Mouse (Mus musculus): ENCODE data around the gene Gm49358. TPM values are rescaled to one million over a fixed set of nuclear protein-coding genes. Genes with fewer than 3 reads are reported as not detected.

Gm49358 gene
- total RNA-seq, 2 experiments from 2014 or later: 10.3 to 14.5 TPM

GRCm38 (mm10) chr10:86776281-86776680 is 12.5 kb downstream of the Gm49358 start:
- intact Hi-C loops (cut with DNase I): no loop called here

DNA sequence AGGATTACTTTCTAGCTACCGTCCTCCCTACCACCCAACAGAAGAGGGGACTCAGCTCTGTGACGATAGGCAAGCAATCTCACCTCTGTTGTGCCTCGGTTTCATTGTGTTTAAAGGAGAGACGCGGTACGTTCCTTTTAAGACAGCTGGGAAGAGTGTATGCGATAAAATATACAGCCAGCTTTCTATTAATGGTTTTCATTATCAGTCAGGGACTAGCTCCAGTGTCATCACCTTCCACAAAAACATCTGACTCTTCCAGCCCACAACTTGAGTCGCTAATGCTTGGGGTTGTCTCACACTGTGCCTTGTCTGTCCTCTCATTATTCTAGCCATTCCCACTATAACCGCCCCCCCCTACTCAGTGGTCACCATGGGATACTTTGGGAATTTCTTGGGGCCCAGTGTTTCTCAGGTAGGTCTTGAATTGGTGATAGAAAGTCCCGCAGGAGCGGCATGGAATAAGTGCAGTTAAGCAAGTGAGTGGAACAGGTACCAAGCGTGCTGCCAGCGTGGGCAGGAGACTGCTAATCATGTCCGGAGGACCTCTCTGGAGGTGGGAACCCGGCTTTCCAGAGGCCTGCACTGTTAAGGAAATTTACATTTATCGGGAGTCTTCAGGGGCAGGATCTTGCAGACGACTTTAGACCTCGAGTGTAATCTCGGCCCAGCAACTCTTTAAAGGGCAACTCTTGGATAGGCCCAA is 14.0 kb downstream of the Gm49358 start:
- intact Hi-C loops (cut with DNase I): loop anchor here (2.0 kb wide), 2 partner anchors 37 to 71 kb away; no protein-coding TSS in a partner anchor
- DNase-seq: no peak

More at GRCm38 (mm10) chr10:86776281-86776680, 12.5 kb downstream of the Gm49358 start:
- DNase-seq: no peak

DNA sequence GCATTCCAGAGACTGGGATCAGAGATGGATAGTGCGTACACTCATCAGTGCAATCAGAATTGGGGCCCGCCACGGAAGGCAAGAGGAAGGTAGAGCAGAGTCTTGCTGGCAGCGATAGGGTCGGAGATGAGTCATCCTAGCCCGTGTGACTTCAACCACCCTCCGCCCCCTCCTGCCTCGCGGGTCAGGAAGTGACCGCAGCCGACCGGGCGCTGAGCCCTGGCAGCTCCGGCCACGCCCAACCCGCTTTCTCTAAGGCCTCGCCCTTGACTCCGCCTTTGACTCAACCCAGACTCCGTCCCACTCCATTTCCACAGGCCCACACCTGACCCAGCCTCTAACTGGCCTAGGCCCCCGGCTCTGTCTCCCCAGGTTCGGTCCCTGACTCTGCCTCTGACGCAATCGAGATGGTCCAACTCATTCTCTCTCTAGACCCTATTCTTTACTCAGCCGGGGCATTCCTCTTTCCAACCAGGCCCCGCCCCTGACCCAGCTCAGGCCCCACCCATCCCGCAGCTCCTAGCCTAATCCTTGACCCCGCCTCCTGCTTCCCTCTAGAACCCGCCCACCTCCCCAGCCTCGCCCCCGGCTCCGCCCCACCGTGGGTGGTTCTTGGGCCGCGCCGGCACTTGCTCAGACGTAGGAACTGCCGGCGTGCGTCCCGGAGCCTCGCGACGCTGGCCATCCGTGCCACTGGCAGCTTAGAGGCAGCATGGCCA is 14.8 kb downstream of the Gm49358 start, which contains the start of gene Nt5dc3:
TSS of gene Nt5dc3 (plus strand) at position 608 of the 719 bp plus-strand sequence.
- intact Hi-C loops (cut with DNase I): loop anchor here (2.0 kb wide), 2 partner anchors 36 to 72 kb away; no protein-coding TSS in a partner anchor
- DNase-seq: peak; percentile 95 to 99

- DNase-seq: peak; percentile 45 to 50
- intact Hi-C loops (cut with DNase I): loop anchor here (2.0 kb wide), 2 partner anchors 36 to 72 kb away; no protein-coding TSS in a partner anchor
Measured at GRCm38 (mm10) chr10:86779117-86779755, 15.5 kb downstream of the Gm49358 start.

DNA sequence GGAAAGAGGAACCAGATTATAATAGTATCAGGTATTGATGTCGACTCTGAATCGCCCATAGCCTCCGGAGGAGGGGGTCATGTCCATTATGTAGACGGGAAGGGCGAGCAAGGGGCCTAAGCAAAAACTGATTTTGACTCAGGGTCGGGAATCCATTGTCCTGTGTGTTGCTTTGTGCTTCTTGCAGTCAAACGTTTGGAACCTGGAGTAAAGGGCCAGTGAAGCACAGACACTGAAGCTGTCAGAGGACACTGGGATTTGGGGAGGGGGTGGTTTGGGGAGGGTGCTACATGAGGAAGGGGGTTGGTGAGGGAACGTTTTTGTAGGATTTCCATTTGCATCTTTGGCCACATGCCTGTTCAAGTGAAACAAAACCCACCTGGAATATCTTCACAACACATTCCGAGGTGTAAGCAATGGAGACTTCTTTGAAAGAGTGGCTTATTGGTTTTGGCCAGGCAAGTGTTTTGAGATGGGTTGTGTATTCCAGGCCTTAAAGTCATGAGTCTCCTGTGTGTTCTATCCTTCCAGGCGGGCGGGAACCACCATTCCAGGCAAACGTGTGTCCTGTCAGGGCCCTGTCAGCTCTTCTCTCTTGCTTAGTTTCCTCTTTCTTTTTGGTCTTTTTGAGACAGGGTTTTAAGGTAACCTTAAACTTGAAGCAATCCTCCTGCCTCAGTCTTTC is 16.2 kb downstream of the Gm49358 start:
- intact Hi-C loops (cut with DNase I): loop anchor here (2.0 kb wide), 2 partner anchors 35 to 73 kb away; no protein-coding TSS in a partner anchor
- no peak for DNase-seq

DNA sequence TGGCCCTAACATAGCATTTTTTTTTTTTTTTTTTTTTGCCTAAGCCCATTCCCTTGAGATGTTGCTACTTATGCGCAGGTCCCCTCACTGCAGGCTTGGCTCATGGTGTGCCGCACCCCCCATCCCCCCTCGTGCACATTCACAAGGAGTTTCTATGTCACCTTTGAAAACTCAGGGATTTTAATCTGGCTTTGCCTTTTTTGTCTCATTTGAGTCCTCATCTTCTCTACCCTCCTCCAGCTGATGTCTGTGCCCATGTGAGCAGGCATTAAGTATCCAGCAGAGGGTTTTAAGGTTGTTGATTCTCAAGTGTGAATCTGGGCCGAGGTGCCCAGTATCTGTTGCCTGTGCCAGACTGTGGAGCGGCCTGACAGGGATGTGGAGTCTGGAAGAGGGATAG is 17.9 kb downstream of the Gm49358 start:
- intact Hi-C loops (cut with DNase I): no loop called here
- DNase-seq: no peak

GRCm38 (mm10) chr10:86782656-86783055 is 18.9 kb downstream of the Gm49358 start:
- intact Hi-C loops (cut with DNase I): no loop called here
- no peak for DNase-seq

GRCm38 (mm10) chr10:86783561-86783960 is 19.8 kb downstream of the Gm49358 start:
- intact Hi-C loops (cut with DNase I): no loop called here

DNA sequence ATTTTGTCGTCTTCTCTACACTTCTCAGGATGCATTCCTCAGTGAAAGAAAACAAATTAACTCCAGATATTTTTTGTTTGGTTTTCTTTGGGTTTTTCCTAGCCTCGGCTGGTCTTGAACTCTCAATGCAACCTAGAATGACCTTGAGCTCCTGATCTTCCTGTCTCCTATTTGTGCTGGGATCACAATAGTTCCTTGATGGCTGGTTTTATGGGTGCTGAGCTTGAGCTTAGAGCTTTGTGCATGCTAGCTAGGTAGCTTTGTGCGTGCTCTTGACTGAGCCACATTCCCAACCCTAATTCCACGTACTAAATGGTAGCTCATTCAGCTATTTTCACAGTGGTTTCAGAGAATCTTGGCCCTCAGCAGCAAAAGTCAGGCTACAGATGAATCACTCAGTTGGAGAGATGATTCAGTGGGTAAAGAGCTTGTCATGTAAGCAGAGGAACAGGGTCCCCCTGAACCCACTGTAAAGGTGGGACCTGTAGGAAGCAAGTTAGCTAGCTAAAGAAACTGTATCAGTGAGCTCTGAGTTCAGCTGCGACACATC is 20.4 kb downstream of the Gm49358 start:
- intact Hi-C loops (cut with DNase I): no loop called here

More at GRCm38 (mm10) chr10:86783561-86783960, 19.8 kb downstream of the Gm49358 start:
- DNase-seq: no peak

DNA sequence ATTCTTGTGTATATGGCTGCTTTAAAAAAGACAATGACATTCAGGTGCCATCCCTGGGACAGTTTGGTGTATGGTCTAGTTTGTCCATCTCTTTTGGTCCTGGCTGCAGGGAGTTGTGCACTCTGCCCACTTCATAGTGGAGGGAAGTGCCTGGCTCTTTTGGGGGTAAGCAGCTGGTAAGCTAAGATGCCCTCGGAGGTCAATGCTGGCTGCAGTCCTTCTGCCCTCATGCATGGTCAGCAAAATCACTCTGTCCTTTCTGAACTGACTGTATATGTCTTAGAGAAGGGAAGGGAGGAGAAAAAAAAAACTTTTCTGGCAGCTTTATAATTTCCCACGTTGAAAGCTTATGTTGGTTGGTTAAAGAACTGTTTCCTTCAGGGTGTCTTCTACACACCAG is 21.6 kb downstream of the Gm49358 start:
- no peak for DNase-seq
- intact Hi-C loops (cut with DNase I): no loop called here

More for the DNA sequence above, 20.4 kb downstream of the Gm49358 start:
- DNase-seq: no peak

- intact Hi-C loops (cut with DNase I): no loop called here
- no peak for DNase-seq
Measured at GRCm38 (mm10) chr10:86786083-86786482, 22.3 kb downstream of the Gm49358 start.

DNA sequence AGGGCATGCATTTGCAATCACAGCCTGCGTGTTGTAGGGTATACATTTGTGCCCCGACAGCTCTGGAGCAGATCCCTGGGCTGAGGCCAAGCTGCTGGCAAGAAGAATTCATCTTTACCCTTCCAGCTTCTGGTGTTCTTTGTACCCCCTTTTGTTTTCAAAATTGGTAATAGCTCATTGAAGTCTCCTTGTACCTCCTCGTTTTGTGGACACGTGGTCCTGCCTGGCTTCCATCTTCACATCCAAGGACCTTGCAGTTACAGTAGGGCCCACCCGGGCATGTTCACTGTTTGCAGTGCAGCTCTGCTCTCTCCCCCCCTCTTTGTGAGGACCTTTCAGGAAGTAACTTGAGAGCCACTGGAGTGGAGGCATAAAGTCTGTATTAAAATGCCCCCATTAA is 24.4 kb downstream of the Gm49358 start:
- no peak for DNase-seq
- intact Hi-C loops (cut with DNase I): no loop called here

DNA sequence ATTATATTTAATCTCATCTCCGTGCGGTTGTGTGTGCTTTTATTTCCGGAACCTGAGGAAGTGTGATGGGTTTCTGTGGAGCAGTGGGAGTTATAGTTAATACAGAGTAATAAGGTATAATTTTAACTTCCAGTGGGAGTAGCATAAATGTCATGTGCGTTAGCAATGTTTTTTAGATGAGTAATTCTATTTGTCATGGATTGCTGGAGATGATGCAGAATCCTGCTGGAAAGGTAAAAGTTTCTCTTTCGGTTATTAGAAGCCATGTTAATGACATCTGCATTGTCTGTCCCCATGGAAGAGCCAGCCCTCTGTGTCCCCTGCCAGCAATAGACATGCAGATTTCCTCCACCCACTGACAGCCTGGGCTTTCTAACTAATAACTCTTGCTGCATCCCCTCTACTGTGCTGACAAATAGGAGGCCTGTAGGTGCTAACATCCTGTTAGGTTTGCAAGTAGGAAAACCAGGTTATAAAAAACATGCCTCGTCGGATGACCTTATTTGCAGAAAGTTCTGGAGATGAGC is 25.4 kb downstream of the Gm49358 start:
- intact Hi-C loops (cut with DNase I): no loop called here
- no peak for DNase-seq

- DNase-seq: no peak
- intact Hi-C loops (cut with DNase I): no loop called here
Measured at GRCm38 (mm10) chr10:86791507-86792184, 27.9 kb downstream of the Gm49358 start.

- intact Hi-C loops (cut with DNase I): no loop called here
- DNase-seq: peak; percentile 39 to 46
Measured at GRCm38 (mm10) chr10:86793509-86793951, 29.8 kb downstream of the Gm49358 start.

- intact Hi-C loops (cut with DNase I): no loop called here
Measured at GRCm38 (mm10) chr10:86794196-86794595, 30.4 kb downstream of the Gm49358 start.

GRCm38 (mm10) chr10:86794794-86795535 is 31.2 kb downstream of the Gm49358 start:
- no peak for DNase-seq
- intact Hi-C loops (cut with DNase I): no loop called here

More at GRCm38 (mm10) chr10:86794196-86794595, 30.4 kb downstream of the Gm49358 start:
- no peak for DNase-seq

DNA sequence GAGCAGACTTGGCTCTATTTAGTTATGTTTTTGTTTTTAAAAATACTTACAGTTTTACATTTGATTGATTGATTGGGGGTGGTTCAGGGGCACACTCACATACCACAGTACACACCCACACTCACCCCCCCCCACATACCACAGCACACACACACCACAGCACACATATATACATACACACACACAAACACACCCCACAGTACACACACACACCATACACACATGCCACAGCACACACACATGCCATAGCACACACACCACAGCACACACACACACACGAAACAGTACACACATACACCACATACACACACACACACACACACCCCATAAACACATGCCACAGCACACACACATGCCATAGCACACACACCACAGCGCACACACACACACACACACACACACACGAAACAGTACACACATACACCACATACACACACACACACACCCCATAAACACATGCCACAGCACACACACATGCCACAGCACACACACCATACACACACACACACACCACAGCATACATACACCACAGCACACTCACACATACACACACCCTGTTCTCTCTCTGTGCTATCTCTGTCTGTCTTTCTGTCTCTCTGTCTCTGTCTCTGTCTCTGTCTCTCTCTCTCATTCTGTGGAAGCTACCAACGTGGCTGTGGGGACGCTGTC is 32.4 kb downstream of the Gm49358 start:
- no peak for DNase-seq
- intact Hi-C loops (cut with DNase I): no loop called here

Measured in heart, postnatal 36 days (tissue).